Mouse (Mus musculus) intestine, embryonic 15.5 days (tissue): ENCODE measurements around the gene Dlec1. TPM values are rescaled to one million over a fixed set of nuclear protein-coding genes. Genes with fewer than 3 reads are reported as not detected.

Experiments used
- ATAC-seq: fragments of 200-750 bp; cut with Nextera tagmentation; 2 replicates; pipeline ENCODE4 v1.8.0; 2017; ENCODE audit warnings: moderate TSS enrichment, moderate library complexity
- H3K27ac ChIP-seq: fragments of 300-500 bp; sonication (generic); 2 replicates; pipeline ENCODE4 v1.5.1; 2015; ENCODE audit warnings: mild to moderate bottlenecking, inconsistent platforms
- H3K27me3 ChIP-seq: fragments of 300-500 bp; sonication (generic); replicated peaks from 2 replicates; pipeline ENCODE4 v1.6.1; 2015; ENCODE audit warnings: inconsistent platforms
- H3K36me3 ChIP-seq: fragments of 300-500 bp; sonication (generic); 2 replicates; pipeline ENCODE4 v1.6.1; 2015; ENCODE audit warnings: inconsistent platforms
- H3K4me1 ChIP-seq: fragments of 300-500 bp; sonication (generic); replicated peaks from 2 replicates; pipeline ENCODE4 v1.6.1; 2015; ENCODE audit warnings: inconsistent platforms
- H3K4me2 ChIP-seq: fragments of 300-500 bp; sonication (generic); replicated peaks from 2 replicates; pipeline ENCODE4 v1.6.1; 2015; ENCODE audit warnings: mild to moderate bottlenecking, inconsistent platforms
- H3K4me3 ChIP-seq: fragments of 300-500 bp; sonication (generic); replicated peaks from 2 replicates; pipeline ENCODE4 v1.5.1; 2015; ENCODE audit warnings: inconsistent platforms
- H3K9ac ChIP-seq: fragments of 300-500 bp; sonication (generic); 2 replicates; pipeline ENCODE4 v1.6.1; 2015; ENCODE audit warnings: inconsistent platforms
- H3K9me3 ChIP-seq: fragments of 300-500 bp; sonication (generic); 2 replicates; pipeline ENCODE4 v1.6.1; 2016; ENCODE audit warnings: inconsistent platforms
- WGBS: fragments of 180-500 bp; shearing (Covaris S2); methylation state at CpG from one replicate; pipeline ENCODE4 v1.1.7; 2015; 5-methylcytosine and 5-hydroxymethylcytosine counted together
- polyA plus RNA-seq: library from polyadenylated mRNA; unstranded; fragments of >200 nt; fragmentation: Nextera tagmentation; extraction: Ambion mirVana; gene quantifications from 2 replicates; pipeline ENCODE4 v1.2.1, GENCODE M21; 2015

Gene Dlec1
- polyA plus RNA-seq, 1 experiment from 2014 or later = 0.72 TPM

DNA sequence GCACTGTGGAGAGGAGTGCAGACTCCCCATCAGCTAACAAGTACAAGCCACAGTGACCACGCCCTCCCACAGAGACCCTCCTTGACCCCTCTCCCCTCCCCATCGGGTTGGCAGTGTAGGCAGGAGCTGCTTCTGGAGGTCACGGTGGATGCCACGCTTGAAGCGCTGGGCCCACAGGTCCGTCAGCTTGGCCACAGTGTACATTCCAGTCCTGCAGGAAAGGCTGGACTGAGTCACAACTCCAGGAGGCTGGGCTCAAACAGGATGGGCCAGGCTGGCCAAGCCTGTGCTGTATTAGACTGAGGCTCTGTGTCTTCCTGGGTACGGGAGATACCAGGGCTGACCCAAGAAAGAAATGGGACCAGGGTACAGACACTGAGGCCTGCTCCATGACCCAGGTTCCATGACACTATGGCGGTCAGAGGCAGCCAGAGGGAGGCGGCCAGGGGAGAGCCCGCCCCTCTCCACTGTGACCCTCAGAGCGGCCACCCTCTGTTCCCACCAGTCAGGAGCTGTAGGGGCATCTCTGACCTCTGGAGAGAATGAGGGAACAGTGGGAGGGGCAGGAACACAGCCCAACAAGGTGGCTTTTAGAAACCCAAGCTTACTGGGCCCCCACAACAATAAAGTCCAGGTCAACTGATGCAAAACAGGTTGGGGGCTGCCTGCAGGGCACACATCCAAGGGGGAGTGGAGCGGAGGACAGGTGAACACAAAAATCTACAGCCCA is 10.5 kb upstream of the Dlec1 start:
- Histone ChIP-seq H3K36me3 (no peaks in the 10 kb centered on the region), H3K4me1 (peaks cover 33% of the 10 kb centered on the region), H3K27me3 (no peaks in the 10 kb centered on the region), H3K4me2 (peak overlapping the region; percentile 94), H3K27ac (no peak overlapping the region), H3K9ac (no peak overlapping the region), H3K9me3 (no peaks in the 10 kb centered on the region), H3K4me3 (no peak overlapping the region)
- ATAC-seq = no peak
- 69% methylated on average over 12 of the region's 12 CpGs for WGBS

DNA sequence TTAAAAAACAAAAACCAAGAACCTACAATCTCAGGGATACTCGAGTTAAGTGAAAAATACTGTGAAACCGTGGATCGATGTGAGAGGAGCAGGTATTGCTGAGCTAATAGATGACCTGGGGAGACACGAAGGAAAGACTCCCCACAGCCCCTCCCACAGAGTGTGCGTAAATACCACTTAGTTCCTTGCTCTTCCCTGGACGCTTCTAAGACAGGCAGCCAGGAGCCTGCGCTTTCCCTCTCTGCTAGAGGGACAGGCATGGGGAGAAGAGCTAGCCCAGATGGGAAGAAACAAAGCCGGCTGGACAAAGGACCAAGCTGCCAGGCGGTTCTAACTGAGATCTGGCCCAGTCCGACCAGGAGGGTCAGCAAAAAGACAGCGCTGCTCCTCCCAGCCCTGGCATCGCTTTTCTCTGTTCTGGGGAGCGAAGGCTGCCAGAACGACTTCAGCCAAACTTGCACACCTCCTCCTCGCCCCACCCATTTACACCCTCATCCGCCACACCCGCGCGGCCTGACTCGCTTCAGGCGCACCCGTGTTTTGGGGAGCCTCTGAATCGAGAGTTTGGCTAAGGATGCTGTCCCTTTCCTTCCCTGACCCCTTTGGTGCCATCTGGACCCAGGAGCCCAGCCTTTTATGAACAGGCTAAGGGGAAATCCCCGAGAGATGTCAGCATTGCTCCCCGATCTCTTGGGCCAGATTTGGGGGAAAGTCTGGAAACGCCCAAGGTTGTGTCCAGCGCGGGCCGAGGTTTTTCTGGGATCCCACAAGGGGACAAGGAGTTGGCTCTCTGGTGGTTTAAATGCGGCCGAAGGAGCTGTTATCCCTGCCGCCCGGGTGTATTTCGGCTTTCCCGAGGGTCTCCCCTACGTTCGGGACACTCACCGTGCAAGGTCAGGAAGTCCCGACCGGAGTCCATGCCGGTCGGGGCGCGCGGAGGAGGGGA is 9.5 kb upstream of the Dlec1 start:
- H3K9me3 ChIP-seq = no peaks in the 10 kb centered on the region
- whole genome bisulfite sequencing = 2% methylated on average over 45 of the region's 45 CpGs
- H3K4me1 ChIP-seq = peaks cover 25% of the 10 kb centered on the region
- no peak for ATAC-seq
- no peak overlapping the region for H3K27ac ChIP-seq
- peak overlapping the region; percentile 48 for H3K9ac ChIP-seq
- H3K4me2 ChIP-seq = peak overlapping the region; percentile 94
- H3K4me3 ChIP-seq = peak overlapping the region; percentile 55
- no peaks in the 10 kb centered on the region for H3K36me3 ChIP-seq
- H3K27me3 ChIP-seq = no peaks in the 10 kb centered on the region

DNA sequence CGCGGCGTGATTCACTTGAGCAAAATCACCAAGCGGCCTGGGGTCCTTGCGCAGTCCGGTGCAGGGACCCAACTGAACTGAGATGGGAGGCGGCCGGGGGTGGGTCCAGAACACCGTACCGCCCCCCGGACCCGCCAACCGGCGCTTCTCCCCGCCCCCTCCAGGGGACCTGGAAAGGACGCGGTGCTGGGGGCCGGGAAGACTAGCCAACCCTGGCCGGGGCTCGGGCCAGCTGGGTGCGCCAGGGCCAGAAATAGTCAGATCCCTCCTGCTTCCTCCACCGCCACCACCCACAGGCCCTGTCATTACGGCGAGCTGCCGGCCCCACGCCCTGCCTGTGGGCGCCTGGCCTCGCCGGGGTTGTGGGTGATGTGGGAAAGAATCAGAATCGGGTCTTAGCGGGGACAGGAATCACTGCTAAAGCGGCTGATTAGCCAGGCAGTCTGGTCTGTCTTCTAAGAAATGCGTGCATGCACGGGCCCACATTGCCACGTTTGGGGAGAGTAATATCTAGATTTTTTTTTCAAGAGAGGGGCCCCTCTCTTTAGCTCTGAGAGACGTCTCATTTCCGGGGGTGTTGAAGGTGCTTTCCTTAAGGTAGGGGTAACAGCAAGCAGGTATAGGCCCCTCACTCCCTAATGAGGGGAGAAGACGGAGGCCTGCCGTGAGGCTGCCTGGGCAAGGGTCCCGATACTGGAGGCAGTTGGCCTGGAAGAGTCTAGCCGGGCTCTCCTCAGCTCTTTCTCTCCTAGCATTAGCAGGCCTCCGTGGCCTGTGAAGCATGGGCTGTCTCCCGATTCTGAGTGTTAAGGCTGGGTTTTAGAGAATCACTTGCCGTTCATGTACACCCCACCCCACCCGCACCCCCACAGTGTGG is 8.6 kb upstream of the Dlec1 start, which contains the start of gene Plcd1:
TSS of gene Plcd1 (minus strand) at position 84 of the 877 bp plus-strand sequence.
- 14% methylated on average over 45 of the region's 45 CpGs for WGBS
- ATAC-seq = peak; percentile 77
- H3K4me2 ChIP-seq = peak within 1 kb of the TSS; percentile 94
- H3K4me1 ChIP-seq = peaks cover 21% of the 10 kb centered on the region
- H3K9ac ChIP-seq = peak within 1 kb of the TSS; percentile 48
- H3K27ac ChIP-seq = peak within 1 kb of the TSS; percentile 13; the same call in 1 of the 2 replicates
- H3K36me3 ChIP-seq = no peaks in the 10 kb centered on the region
- peak within 1 kb of the TSS; percentile 55 for H3K4me3 ChIP-seq
- no peaks in the 10 kb centered on the region for H3K27me3 ChIP-seq
- no peaks in the 10 kb centered on the region for H3K9me3 ChIP-seq

DNA sequence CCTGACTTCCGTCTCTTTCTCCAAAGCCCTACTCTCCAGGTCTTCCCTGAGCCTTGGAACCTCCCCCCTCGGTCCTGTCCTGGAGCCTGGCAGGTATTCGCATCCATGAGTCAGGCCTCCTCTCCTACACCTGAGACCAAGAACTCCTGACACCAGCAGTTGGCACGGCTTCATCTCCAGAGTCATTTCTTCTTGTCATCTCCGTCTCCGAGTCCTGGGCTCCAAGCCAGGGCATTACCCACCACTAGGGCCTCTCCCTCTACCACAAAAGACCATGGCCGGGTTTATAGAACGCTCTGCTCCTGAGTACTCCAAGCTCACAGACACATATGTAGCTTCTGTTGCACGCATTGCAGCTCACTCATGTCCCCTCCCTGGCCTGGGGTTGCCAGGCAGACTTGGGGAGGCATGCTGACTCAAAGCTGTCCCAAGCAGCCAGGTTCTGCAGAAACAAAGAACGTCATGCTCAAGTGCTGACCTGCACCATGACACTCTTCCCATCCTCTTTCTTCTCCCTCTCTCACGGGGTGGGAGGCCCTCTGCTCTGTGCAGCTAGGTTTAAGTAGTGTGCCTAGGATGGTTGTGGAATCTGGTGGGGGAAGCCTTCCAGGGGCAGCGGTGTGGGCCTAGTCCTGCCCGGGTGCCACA is 7.7 kb upstream of the Dlec1 start:
- Histone ChIP-seq H3K27ac (no peak overlapping the region), H3K4me2 (no peak overlapping the region), H3K9me3 (no peaks in the 10 kb centered on the region), H3K27me3 (no peaks in the 10 kb centered on the region), H3K9ac (no peak overlapping the region), H3K4me1 (peaks cover 16% of the 10 kb centered on the region), H3K4me3 (no peak overlapping the region), H3K36me3 (no peaks in the 10 kb centered on the region)
- 79% methylated on average over 13 of the region's 13 CpGs for WGBS
- no peak for ATAC-seq

DNA sequence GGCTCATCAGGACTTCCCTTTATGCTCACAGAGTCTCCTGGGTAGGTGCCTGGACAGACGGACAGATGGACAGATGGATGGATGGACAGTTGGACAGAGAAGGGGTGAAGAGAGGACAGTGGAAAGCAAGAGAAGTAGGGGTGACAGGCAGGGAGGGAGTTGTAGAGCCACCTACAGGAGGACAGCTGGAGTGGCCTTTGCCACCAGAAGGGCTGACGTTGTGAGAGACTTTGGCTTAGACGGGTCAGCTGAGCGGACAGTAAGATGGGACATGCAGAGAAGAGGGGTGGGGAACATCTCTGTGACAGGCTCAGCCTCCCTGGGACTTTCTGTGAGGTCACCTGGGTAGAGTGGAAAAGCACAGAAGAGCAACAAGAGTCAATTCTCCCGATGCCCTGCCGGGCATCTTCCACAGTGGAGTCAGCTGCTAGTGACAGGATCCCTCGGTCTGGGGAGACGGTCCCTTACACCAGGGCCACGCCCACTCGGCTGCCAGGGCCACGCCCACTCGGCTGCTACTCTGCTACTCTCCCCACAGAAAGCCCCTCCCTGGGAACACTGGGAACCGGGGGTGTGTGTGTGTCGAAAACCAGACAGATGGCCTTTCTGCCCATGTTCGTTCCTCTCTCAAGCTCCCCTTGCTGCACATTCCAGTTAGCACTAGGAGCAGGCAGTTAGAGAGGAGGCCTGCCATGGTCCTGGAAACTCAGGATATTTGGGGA is 1.9 kb upstream of the Dlec1 start:
- H3K9ac ChIP-seq = no peak overlapping the region
- WGBS = 14% methylated on average over 15 of the region's 15 CpGs
- ATAC-seq = 0 out of 2 replicates have a peak, but pooled peaks have one; percentile 24

DNA sequence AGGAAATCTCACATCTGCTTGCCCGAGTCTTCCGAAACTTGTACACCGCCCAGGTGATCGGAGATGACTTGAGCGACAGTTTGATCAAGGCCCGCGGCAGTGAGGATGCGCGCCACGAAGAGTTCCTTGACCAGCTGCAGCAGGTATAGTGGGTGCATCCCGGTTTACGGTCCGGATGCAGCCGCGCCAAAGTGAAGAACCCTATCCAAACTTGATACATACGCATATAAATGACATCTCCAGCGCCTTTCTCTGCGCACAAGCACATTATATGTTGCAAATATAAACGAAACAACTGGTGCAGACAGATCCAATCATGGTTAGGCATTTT is 470 bp downstream of the Dlec1 start:
- no peak; the same call in none of the 2 replicates for ATAC-seq
- H3K27ac ChIP-seq = no peak overlapping the region
- peak overlapping the region; percentile 61 for H3K4me3 ChIP-seq
- peak overlapping the region; percentile 44 for H3K9ac ChIP-seq
- peak overlapping the region; percentile 94 for H3K4me2 ChIP-seq
- H3K36me3 ChIP-seq = no peaks in the 10 kb centered on the region
- WGBS = 3% methylated on average over 19 of the region's 19 CpGs
- H3K9me3 ChIP-seq = no peaks in the 10 kb centered on the region
- no peaks in the 10 kb centered on the region for H3K4me1 ChIP-seq
- 0 out of 2 replicates have a peak, but pooled peaks cover 4% of the 10 kb centered on the region for H3K27me3 ChIP-seq

More for the DNA sequence above, 1.9 kb upstream of the Dlec1 start:
- no peak overlapping the region for H3K27ac ChIP-seq
- H3K9me3 ChIP-seq = no peaks in the 10 kb centered on the region
- no peak overlapping the region for H3K4me3 ChIP-seq
- no peaks in the 10 kb centered on the region for H3K36me3 ChIP-seq
- no peak overlapping the region for H3K4me2 ChIP-seq
- H3K27me3 ChIP-seq = 0 out of 2 replicates have a peak, but pooled peaks cover 4% of the 10 kb centered on the region
- no peaks in the 10 kb centered on the region for H3K4me1 ChIP-seq

DNA sequence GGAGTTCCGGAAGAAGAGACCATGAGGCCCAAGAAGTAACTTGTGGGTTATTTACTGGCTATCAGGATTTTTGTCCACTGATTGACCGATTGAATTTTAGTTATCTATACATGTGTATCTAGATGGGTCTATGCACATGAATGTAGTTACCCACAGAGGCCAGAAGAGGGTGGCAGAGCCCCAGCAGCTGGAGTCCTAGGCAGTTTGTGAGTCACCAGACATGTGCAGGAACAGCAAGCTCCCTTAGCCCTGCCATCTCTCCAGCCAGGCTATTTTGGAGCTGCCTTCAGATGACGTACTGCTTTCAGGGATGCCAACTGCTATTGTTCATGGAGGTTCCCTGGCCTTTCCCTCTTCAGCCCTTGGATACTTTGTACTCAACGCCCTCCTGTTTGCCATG is 5.3 kb downstream of the Dlec1 start:
- Histone ChIP-seq H3K27me3 (0 out of 2 replicates have a peak, but pooled peaks cover 4% of the 10 kb centered on the region), H3K9me3 (no peaks in the 10 kb centered on the region), H3K36me3 (no peaks in the 10 kb centered on the region), H3K4me3 (no peak overlapping the region), H3K27ac (no peak overlapping the region), H3K4me1 (no peaks in the 10 kb centered on the region), H3K4me2 (no peak overlapping the region), H3K9ac (no peak overlapping the region)
- 86% methylated on average over 4 of the region's 4 CpGs for WGBS
- ATAC-seq = no peak

DNA sequence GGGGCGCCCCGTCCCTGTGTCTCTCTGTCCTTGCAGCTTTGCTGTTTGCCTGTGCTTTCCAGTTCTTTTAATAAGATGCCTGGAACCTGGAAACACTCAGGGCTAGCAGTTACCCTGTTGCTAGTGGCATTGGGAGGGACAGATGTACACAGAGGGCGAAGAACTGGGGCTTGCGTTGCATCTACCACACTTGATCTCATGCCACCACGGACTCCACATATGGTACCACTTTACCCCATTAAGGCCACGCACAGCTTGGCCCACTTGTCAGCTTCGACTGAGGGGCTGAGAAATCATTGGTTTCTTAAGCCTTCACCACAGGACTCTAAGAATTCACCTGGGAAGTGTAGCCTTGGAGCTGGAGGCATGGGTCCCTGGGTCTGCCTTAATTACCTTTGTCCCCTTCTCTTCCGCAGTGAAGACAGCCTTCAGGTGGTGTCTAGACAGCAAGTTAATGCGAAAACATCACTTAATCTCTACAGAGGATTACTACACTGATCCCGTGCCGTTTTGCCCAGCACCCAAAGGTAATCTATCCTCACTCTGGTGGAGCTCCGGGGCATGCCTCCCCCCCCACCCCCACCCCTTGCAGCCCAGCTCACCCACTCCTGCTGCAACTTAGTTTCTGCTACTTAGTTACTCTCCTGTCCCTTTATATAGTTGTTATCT is 7.5 kb downstream of the Dlec1 start:
- ATAC-seq = no peak
- no peaks in the 10 kb centered on the region for H3K4me1 ChIP-seq
- H3K36me3 ChIP-seq = no peaks in the 10 kb centered on the region
- no peaks in the 10 kb centered on the region for H3K9me3 ChIP-seq
- no peak overlapping the region for H3K4me2 ChIP-seq
- H3K9ac ChIP-seq = no peak overlapping the region
- no peaks in the 10 kb centered on the region for H3K27me3 ChIP-seq
- WGBS = 61% methylated on average over 12 of the region's 12 CpGs
- no peak overlapping the region for H3K4me3 ChIP-seq
- no peak overlapping the region for H3K27ac ChIP-seq

DNA sequence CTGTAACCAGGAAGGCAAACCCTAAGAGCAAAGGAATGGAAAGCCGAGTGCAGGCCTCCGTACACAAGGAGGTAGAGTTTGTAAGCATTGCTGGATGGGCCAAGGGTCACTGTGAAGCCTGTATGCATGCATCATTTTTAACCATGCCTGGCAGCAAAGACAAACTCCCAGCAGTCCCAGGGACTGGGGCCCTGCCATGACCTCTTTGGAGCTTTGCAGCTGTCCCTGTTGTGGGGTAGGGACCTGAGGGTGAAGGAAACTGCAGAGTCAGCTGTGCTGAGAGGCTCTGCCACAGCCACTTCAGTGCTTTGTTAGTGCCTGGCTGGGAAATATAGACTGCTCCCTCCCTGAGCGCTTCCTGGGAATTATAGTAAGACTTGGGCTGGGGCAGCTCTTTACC is 8.4 kb downstream of the Dlec1 start:
- Histone ChIP-seq H3K9me3 (no peaks in the 10 kb centered on the region), H3K4me3 (no peak overlapping the region), H3K4me1 (no peaks in the 10 kb centered on the region), H3K36me3 (no peaks in the 10 kb centered on the region), H3K27ac (no peak overlapping the region), H3K27me3 (no peaks in the 10 kb centered on the region), H3K4me2 (no peak overlapping the region), H3K9ac (no peak overlapping the region)
- ATAC-seq = peak; percentile 28; the same call in 1 of the 2 replicates
- 41% methylated on average over 3 of the region's 3 CpGs for WGBS

DNA sequence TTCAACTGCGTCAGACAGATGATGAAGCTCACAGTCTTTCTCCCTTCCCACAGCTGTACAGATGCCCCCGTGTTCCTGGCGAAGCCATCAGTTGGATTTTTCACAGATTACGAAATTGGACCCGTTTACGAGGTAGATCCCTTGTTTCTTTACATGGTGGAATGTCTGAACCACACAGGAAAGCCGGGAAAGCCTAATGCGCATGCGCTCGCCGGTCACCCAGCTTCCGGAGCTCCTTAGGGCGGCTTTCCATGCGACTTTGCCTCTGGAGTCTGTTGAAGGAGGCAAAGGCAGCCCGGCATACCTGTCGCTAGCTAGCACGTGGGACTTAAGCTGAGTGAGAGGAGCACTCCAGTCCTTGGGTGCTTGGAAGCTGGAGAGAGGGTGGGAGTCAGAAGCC is 12.6 kb downstream of the Dlec1 start:
- Histone ChIP-seq H3K9me3 (no peaks in the 10 kb centered on the region), H3K4me3 (no peak overlapping the region), H3K4me1 (no peaks in the 10 kb centered on the region), H3K27ac (no peak overlapping the region), H3K36me3 (no peaks in the 10 kb centered on the region), H3K27me3 (no peaks in the 10 kb centered on the region), H3K9ac (no peak overlapping the region), H3K4me2 (no peak overlapping the region)
- WGBS = 86% methylated on average over 17 of the region's 17 CpGs
- no peak for ATAC-seq
